Mouse (Mus musculus) left cerebral cortex, adult 11 months (tissue): Measurements from ENCODE around the gene Arhgap32.

Source experiments
- DNase-seq: peaks from one replicate; pipeline ENCODE4 v3.0.0; 2022; ENCODE audit warnings: low spot score

The Arhgap32 gene

DNA sequence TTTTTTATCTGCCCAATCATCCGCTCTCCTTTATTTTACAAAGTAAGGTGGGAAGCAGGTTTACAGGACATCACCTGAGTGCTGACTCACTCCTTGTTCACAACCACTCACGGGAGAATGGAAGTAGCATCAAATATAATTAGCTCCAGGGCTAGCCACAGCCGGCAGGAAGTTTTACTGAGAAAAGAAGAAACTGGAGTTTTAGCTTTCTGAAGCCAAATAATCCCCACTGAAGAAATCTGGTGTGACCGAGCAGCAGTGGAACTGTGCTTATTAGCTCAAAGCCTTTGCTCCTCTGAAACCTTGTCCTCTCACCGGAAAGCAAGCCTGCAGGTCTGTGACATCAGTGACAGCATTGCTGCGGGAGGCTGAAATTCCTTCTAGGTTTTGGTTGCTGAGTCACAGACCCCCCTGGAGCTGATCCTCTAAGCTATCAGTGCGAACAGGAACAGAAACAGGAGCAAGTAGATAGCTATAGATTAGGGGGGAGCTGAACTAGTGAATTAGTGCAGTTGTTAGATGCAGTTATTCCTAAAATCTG lies 88.6 kb downstream of the Arhgap32 start:
- DNase-seq = no peak

DNA sequence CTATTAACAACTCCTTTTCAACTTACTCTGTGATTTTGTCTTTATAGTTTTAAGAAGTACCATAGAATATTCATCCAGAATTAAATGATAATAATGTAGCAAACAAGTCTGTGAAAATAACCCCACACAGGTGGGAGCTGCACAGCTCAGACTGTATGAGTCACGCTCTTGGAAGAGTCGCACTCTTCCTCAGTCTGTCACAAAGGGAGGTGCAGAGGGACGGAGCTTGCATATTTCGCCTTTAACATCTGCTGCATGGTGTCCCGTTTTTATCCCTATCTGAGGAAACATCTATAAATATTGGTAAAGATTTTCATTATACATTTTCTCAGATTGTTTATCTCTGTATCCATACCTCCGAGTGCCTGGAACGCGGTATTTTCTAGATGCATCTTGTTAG lies 91.2 kb downstream of the Arhgap32 start:
- no peak for DNase-seq

DNA sequence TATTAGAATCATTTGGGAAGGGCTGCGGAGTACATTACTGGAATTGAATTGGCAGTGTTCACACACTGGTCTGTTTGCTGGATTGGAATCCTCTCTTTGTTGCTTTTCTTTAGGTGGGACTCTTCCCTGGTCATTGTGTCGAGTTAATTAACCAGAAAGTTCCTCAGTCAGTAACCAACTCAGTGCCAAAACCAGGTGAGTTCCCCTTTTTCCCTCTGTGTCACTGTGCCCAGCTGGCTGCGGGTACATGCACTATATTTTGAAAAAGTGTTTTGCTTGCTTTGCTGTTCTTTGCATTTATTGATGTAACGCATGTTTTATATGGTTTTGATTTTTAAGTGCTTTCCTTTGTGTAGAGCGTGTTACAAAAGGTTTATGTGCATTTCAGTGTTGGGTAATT lies 92.1 kb downstream of the Arhgap32 start:
- DNase-seq = no peak

DNA sequence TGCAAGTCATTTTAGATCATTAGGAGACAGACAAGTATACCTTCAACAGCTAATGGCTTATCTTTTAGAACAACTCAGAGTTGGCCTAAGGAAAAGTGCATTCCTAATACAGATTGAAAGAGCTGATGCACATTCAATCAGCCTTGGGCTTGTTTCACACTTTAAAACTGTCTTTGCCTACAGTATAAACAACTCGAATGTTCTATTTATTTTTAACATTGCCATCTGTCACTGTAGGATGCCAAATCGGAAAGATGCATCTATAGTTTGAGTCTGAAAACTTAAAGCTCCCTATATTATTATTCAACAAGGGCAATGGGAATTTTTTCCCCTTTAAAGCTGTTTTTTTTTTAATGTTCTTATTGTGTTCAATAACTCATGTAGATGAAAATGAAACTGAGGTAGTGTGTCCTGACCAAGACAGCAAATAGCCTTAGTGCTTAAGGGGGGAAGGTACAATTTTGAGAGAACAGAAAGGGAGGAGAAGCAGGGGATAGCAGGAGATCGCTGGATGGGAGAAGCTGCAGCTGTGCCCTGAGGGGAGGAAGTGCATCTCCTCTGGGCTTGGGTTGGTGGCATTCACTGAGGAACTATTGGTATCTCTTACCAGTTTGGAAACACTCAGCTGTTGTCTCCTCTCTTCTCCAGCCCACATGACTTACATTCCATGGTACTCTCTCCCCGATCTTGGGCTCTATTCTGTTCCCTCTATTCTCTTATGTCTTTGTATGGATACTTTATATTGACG lies 101.1 kb downstream of the Arhgap32 start:
- DNase-seq = no peak

DNA sequence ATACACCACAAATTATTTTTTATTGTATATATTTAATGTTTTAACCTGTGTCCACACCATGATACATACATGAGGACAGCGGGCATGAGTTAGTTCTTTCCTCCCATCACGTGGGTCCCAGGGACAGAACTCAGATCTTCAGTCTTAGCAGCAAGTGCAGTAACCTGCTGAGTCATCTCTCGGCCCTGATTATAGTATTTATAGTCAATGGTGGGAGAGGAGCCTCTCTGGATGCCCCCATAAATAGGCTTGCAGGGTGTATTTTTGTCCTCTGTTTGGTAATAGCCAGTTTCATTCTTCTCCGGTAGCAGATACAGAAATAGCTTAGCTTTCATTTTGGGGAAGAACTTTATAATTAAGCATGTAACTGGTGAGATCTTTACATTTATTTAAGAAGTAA lies 103.5 kb downstream of the Arhgap32 start:
- no peak for DNase-seq

DNA sequence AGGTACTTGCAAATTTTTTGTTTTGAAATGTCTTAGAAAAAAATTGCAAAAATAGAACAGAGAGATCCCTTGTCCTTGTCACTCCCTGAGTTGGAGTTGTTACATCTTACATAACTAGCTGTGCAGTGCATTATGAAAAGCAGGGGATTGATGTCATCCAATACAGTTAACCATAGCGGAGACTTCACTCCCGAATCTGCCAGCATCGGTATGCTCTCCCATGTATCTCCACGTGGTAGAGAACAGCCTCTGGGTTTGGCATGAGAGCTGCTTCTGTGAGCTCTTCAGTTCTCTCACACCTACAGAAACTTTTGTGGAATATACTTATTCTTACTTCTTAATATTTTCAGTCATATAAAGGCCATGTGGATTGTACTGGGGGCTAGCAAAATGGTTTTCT lies 106.2 kb downstream of the Arhgap32 start:
- DNase-seq = no peak

DNA sequence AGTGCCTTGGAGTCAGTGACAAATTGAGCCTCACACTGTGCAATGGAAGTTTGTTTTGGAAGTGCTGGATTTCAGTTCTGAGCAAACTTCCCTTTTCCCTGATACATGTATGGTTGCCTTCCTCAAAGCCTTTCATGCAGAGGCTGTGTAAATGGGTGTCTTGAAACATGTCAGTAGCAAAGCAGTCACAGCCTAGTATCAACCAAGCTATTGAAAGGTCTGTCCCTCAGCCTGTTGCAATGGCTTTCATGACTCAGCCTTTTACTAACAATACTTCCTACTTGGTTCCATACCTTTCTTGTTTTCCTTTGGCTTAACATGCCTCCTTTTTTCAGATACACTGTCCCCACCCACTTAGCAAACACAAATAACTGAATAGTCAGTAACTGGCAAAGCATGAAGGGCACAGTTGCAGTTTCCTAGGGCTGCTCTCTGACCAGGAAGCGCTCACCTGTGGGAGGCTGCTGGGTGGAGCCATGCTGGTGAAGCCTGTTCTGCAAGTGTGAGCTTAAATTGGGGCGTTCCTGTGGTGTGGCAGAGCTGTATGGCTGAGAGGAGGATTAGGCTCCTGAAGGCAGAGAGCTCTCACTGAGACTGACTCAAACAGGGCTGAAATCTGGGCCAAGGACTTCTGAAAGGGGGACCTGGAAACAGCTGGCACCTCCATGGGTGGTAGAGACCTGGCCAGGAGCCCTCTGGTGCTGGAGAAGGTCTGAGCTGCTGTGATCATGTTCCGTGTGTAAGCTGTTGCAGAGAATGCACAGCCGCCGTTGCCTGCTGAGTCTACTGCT lies 108.0 kb downstream of the Arhgap32 start:
- no peak for DNase-seq

DNA sequence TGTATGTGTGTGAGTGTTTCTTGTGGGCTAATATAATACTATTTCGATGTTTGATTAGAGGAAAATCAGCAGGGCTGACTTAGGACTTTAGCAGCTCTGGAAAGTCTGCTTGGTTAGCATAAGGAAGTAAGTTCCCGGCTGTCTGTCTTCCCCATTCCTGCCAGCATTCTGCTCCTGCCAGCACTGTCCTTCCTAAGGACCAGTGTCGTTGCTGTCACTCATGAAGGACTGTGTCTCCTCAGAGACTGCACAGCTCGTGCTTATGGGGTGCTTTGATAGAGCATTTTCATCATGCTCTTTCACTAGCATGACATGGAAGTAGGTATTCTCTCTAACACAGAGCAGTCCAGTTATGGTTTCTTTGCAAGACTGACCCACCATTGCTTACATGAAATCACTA lies 109.0 kb downstream of the Arhgap32 start:
- no peak for DNase-seq

DNA sequence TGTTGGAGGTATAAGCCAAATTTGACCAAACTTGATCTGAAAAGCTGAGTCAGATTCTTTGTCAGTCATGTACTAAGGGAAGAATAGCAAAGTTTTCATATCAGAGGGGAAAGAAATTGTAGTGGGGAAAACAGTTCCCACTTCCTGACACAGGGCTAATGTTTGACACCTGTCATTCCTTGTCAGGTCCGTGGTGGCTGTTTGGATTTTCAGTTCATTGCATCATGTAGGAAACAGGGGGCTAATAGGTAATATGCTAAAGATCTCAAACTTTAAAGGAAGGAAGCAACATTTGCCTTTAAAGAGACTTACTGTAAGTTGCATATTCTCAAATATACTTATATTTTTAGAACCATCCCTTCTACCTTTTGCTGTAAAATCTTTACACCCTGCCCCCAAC lies 109.6 kb downstream of the Arhgap32 start:
- no peak for DNase-seq

DNA sequence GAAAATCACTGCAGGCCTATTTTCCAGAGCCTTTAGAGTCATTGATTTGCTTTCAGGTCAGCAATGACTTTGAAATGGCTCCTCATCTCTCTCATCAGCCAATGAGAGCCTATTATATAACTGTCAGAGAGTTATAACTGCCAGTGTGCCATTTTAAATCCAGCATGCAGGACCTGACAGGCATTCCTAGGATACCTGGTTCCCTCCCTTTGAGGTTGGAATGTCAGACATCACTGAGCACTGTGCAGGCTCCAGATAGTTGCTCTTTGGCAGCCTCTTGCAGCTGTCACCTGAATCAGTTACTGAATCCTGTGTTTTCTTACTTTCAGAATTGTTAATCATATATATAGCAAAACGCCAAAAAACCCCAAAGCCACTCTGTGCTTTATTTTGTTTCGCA lies 111.1 kb downstream of the Arhgap32 start:
- DNase-seq = no peak

DNA sequence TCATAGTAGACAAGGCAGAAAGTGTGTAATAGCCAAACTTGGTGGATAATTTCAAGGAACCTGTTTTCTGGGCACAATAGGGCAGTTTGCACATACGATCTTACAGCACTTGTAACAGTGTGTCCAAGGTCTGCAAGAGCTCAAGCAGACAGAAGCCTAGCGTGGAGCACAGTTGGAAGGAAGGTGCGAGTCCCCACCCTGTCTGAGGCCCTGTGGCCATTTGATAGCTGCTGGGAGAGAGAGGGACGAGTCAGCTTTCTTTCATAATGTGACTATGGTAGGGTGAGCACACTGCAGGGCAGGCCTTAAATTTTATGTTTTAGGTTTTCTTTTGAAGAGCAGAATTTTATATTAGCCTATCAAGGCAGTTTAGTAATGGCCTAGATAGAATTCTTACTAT lies 117.7 kb downstream of the Arhgap32 start:
- no peak for DNase-seq

DNA sequence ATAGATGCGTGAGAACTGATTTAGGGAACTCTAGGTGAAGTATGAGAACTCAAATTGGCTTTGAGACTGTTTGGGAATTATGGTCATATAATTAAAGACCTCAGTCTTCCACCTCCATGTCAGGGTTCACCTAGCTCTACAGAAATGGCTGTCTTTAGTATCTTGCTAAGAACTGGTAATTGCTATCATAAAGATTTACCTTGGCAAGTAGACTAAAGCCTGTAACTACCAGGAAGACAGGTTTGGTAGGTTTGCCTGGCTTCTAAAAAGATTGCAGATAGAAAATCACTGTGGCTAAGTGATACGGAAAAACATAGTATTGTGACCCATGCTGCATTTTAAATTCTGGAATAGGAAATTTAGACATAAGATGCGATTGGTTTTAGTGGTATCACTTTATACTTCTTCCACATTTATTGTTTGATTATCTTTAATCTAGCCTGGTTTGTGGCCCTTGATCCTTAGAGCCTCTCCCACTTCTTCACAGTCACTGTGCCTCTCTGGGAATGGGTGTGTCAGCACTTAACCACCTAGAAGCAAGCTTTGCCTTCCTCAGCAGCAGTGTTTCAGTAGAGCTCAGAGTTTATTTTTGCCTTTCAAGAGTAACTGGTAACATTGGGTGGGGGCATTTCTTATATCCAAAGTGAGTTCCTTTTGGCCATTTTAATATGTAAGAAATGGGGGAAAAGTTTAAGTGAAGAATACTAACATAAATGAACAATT lies 119.0 kb downstream of the Arhgap32 start:
- DNase-seq = no peak

DNA sequence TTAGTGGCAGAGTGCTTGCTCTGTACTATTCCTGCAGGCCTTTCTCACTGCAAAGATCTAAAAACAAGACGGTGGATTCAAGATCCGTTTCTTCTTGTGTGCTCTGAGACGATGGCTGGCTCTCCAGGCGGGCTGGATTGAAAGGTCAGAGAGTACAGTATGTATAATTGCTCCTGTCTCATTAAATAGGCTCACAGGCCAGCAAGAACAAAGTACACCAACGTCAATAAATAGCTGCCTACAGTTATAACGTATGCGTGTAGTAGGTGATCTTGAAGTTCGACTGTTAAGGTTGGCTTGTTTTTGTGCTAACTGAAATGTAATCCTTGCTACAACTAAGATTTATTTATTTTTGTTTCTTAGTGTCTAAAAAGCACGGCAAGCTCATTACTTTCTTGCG lies 123.0 kb downstream of the Arhgap32 start:
- no peak for DNase-seq

DNA sequence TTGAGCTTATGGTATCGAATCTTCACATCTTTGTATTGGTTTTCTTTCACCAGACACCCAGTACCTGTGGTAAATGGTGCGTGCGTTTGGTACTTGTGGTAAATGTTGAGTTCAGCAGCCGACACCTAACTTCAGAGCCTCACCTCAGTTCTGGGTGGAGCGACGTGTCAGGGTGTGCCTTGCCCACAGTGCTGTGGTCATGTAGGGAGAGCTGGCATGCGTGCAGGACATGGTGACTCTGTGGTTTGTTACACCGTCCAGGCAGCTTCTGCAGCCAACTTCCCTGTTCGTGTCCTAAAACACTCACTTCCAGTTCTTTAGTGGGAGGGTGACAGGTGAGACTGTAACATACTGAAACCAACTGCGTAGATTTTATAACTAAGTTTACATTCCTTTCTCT lies 123.5 kb downstream of the Arhgap32 start:
- DNase-seq = no peak

DNA sequence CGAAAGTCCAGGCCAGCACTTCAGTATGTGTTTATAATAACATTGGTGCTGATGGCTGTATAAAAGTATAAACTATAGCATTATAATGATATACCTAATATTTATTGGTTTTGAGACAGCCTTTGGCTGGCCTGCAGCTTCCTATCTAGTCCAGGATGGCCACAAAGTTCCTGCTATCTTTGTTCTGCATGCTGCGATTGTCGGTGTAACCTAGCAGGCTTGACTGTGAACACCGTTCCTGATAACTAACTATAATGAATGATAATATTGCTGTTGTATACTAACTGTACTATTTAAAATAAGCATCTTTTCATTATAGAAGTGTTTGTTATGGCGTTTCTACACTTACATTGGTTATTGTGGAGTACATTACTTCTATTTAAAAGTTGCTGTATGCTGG lies 124.5 kb downstream of the Arhgap32 start:
- DNase-seq = no peak

DNA sequence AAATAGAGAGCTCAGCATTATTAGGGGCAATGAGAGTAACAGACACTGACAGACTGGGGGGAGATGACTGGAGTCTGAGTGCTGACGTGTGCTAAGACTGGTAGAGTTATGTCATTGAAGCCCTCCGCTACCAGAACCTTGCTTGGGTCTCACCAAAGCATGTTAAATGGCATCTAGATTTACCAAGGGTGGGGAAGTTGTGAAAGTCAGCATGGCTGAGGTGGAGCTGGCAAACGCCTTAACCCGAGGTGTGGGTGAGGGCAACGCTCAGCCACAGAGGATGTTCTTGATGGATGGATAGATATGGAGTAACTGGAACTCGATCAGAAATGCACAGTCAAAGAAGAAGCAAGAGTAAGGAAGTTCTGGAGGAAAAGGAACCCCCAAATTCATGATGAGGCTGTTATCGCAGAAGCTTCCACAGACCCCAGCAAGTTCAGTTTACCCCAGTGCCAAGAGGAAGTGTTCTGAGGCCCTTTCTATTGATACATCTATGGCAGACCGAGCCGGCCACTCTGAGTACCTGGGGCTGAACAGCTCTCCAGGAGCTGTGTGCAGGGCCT lies 125.8 kb downstream of the Arhgap32 start:
- no peak for DNase-seq

DNA sequence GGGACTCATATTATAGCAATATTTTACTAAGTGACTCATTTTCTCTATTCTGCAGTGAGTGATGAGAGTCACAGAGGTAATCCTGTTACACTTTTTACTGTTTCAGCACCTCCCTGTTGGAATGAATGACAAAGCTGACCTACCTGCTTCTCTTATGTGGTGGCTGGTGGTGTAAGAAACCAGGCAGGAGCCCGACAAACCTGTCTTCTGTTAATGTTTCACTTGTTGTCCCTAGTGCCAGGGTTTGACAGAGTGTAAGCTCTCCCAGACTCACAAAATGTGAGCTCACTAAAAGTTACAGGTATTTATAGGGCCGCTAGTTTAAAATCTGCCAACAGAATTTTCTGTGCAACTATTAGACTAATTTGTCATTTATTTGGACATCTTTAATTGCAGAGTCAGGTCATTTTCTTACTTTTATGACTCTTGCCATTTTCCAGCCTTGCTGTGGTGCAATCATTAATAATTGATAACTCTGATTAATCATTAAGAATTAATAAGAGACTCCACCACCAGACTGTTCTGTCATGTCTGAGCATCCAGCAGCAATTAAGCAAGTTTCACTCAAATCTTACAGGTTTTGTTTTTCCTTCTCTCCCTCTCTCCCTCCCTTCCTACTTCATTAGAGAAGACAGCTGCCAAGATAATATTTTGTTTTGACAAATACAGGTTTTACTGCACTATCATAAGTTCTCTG lies 127.1 kb downstream of the Arhgap32 start:
- no peak for DNase-seq

DNA sequence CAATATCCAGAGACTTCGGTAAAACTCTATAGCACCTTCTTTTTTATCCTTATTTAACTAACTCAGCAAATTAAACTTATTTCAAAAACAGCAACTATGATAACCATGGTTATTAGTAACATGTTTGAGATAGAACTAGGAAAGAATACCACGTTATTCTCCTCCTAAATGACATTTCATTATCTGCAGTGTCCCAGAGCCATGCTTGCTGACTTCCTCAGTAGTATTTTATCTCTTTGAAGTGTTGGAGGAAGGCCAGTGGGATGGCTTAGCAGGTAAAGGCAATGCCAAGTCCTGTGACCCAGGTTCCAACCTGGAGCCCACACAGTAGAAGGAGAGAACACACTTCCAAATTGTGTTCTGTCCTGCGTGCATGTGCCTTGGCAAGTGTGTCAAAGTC lies 129.3 kb downstream of the Arhgap32 start:
- no peak for DNase-seq

DNA sequence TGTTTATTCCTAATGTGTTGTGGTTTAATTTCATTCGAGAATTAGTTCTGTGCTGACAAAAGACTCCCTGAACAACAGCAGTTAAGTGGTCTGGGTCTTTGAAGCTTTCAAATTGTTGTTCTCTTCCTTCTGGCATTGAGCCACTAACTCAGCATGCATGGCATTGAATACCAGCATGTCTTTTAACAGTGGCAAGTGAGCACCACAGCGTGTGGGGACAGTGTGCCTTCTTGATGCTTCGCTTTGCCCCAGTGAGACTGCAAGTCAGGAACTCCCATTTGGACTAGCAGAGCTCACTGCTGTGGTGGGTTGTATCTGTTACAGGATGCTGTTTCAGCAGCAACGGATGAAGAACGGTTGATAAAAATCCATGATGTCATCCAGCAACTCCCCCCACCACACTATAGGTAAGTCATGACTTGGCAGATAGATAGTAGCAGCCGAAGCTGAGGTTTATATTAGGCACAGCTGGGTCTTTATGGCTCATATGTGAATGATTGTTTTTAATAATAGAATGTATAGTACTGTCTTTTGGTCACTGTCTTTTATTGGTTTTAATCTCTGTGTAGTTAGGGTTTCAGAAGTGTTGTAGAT lies 130.3 kb downstream of the Arhgap32 start:
- no peak for DNase-seq

DNA sequence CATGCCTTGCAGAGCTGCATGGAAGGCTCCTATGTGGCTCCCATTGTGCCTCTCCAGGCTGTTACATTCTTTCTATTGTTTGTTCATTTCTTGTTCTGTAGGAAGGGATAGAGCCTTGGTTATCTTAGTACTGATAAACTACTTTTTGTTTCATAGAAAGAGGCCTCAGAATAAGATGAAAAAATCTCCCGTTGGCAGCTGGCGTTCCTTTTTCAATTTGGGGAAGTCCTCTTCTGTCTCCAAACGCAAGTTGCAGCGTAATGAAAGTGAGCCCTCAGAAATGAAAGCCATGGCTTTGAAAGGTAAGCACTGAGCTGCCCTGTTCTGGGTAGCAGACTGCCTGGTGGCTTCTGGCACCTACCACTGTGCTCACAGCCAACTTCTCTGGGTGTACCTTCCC lies 134.6 kb downstream of the Arhgap32 start:
- DNase-seq = no peak

DNA sequence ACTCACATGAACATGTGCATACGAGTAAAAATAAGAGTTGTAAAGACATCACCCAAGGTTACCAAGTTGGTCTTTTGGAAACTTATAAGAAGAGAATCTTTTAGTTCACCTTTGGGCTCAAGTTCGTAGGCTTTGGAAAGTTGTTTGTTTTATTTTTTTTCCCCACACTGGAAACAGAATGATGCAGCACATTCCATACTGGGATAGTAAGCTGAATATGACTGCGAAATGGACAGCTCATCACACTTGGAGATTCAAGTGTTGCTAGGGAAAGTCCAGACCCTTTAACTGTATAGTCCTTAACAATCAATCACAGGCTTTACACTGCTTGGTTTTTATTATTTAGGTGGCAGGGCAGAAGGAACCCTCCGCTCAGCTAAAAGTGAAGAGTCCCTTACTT lies 137.8 kb downstream of the Arhgap32 start:
- no peak for DNase-seq
